Mouse (Mus musculus) CH12.LX (cell line): Measurements from ENCODE around the gene Mdfic. TPM values are rescaled to one million over a fixed set of nuclear protein-coding genes. Genes with fewer than 3 reads are reported as not detected.

ENCODE experiments used
- DNase-seq: peaks from one replicate; pipeline ENCODE4 v3.0.0-alpha.2; 2013; ENCODE audit errors: extremely low read depth
- H3K27ac ChIP-seq: 2 replicates; pipeline ENCODE4 v1.5.1; 2012; ENCODE audit warnings: low read depth, mild to moderate bottlenecking, control low read depth, moderate library complexity; ENCODE audit not compliant: insufficient read depth
- H3K27me3 ChIP-seq: replicated peaks from 2 replicates; pipeline ENCODE3; 2012; ENCODE audit warnings: inconsistent platforms
- H3K36me3 ChIP-seq, 2 experiments: replicated peaks in 1 of 2; 2 replicates each; pipeline versions ENCODE3 to v1.6.1; 2012; ENCODE audit warnings: inconsistent platforms in 1 of 2, low read length in 1 of 2, mild to moderate bottlenecking in 1 of 2, mixed read lengths in 1 of 2, moderate library complexity in 1 of 2; ENCODE audit not compliant: control insufficient read depth in 1 of 2, insufficient read depth in 1 of 2
- H3K4me1 ChIP-seq, 2 experiments: 2 replicates each; pipeline ENCODE4 v1.6.1; 2012; ENCODE audit warnings: inconsistent platforms in 1 of 2, moderate library complexity in 1 of 2; ENCODE audit not compliant: insufficient read depth in 2 of 2, control insufficient read depth in 1 of 2
- H3K4me2 ChIP-seq: 2 replicates; pipeline ENCODE4 v1.6.1; 2012; ENCODE audit warnings: low read depth, mild to moderate bottlenecking, control low read depth; ENCODE audit not compliant: poor library complexity, insufficient read depth, severe bottlenecking
- H3K4me3 ChIP-seq, 3 experiments: fragments of 150-350 bp in 1 of 3; sonication (generic) in 1 of 3; replicated peaks in 1 of 3; 2 replicates each; pipeline versions ENCODE3 to v1.5.1; 2011 to 2012; ENCODE audit warnings: low read depth in 2 of 3, low read length in 2 of 3, mild to moderate bottlenecking in 2 of 3, moderate library complexity in 2 of 3, control low read depth in 1 of 3, improper control_type of control experiment in 1 of 3, inconsistent platforms in 1 of 3, mixed read lengths in 1 of 3; ENCODE audit not compliant: poor library complexity in 1 of 3
- H3K79me2 ChIP-seq: replicated peaks from 2 replicates; pipeline ENCODE4 v1.6.1; 2012; ENCODE audit warnings: mild to moderate bottlenecking, moderate library complexity; ENCODE audit not compliant: control insufficient read depth, poor library complexity, insufficient read depth, severe bottlenecking; ENCODE audit errors: extremely low read depth
- H3K9ac ChIP-seq: 2 replicates; pipeline ENCODE4 v1.6.1; 2012; ENCODE audit warnings: low read depth, mild to moderate bottlenecking, control low read depth, moderate library complexity; ENCODE audit not compliant: insufficient read depth
- H3K9me3 ChIP-seq: replicated peaks from 2 replicates; pipeline ENCODE3; 2012; ENCODE audit warnings: low read length, inconsistent platforms, mixed read lengths
- CHD2 ChIP-seq: IDR thresholded peaks from 2 replicates; pipeline ENCODE4 v1.6.1; 2011; ENCODE audit warnings: low read length, improper control_type of control experiment
- GABPA ChIP-seq: IDR thresholded peaks from 2 replicates; pipeline ENCODE4 v1.6.1; 2012; ENCODE audit warnings: low read depth, low read length, improper control_type of control experiment, inconsistent platforms; ENCODE audit not compliant: insufficient replicate concordance
- HCFC1 ChIP-seq: IDR thresholded peaks from 2 replicates; pipeline ENCODE4 v1.6.1; 2012; ENCODE audit warnings: low read depth, mild to moderate bottlenecking, inconsistent platforms, low read length, improper control_type of control experiment
- IRF4 ChIP-seq: IDR thresholded peaks from 2 replicates; pipeline ENCODE4 v1.6.1; 2014; ENCODE audit warnings: low read depth, mild to moderate bottlenecking, inconsistent platforms, low read length, improper control_type of control experiment
- JUN ChIP-seq: IDR thresholded peaks from 2 replicates; pipeline ENCODE4 v1.6.1; 2011; ENCODE audit warnings: low read depth, mild to moderate bottlenecking, low read length, improper control_type of control experiment, moderate library complexity; ENCODE audit not compliant: insufficient read depth
- KAT2A ChIP-seq: IDR thresholded peaks from 2 replicates; pipeline ENCODE4 v1.6.1; 2012; ENCODE audit warnings: low read length, improper control_type of control experiment, inconsistent platforms; ENCODE audit not compliant: insufficient replicate concordance
- MAX ChIP-seq: IDR thresholded peaks from 2 replicates; pipeline ENCODE4 v1.6.1; 2011; ENCODE audit warnings: low read length, improper control_type of control experiment
- MAZ ChIP-seq: IDR thresholded peaks from 2 replicates; pipeline ENCODE4 v1.6.1; 2012; ENCODE audit warnings: low read depth, mild to moderate bottlenecking, inconsistent platforms, low read length, improper control_type of control experiment, moderate library complexity
- MXI1 ChIP-seq: IDR thresholded peaks from 2 replicates; pipeline ENCODE4 v1.6.1; 2011; ENCODE audit warnings: mild to moderate bottlenecking, low read depth, low read length, improper control_type of control experiment
- NRF1 ChIP-seq: IDR thresholded peaks from 2 replicates; pipeline ENCODE4 v1.6.1; 2014; ENCODE audit warnings: low read depth, mild to moderate bottlenecking, inconsistent platforms, low read length, improper control_type of control experiment, moderate library complexity
- PAX5 ChIP-seq: IDR thresholded peaks from 2 replicates; pipeline ENCODE4 v1.6.1; 2012; ENCODE audit warnings: low read length, inconsistent platforms, mixed read lengths
- POLR2AphosphoS2 ChIP-seq: IDR thresholded peaks from 2 replicates; pipeline ENCODE4 v1.6.1; 2011; ENCODE audit warnings: low read depth, low read length, improper control_type of control experiment
- USF1 ChIP-seq: IDR thresholded peaks from 2 replicates; pipeline ENCODE4 v1.6.1; 2014; ENCODE audit warnings: low read depth, mild to moderate bottlenecking, inconsistent platforms, low read length, improper control_type of control experiment
- ZNF384 ChIP-seq: IDR thresholded peaks from 2 replicates; pipeline ENCODE4 v1.6.1; 2012; ENCODE audit warnings: low read depth, low read length, improper control_type of control experiment, inconsistent platforms
- dilution Hi-C: fragments of 300-500 bp; cut with MboI; formaldehyde crosslinking; loops from 2 replicates; pipeline ENCODE4 v1.14.3; 2020; ENCODE audit warnings: low sequenced_read_pairs; ENCODE audit not compliant: extremely low pct_unique_long_range_greater_than_20kb, extremely low pct_ligation_motif_present
- in situ Hi-C: fragments of 300-500 bp; cut with MboI; formaldehyde crosslinking; loops from 3 replicates; pipeline ENCODE4 v1.14.3; 2019; ENCODE audit warnings: low sequenced_read_pairs, low pct_ligation_motif_present, low pct_unique_long_range_greater_than_20kb, mixed read lengths
- polyA plus RNA-seq: library from polyadenylated mRNA; unstranded; fragments of >175 nt; gene quantifications from 2 replicates; pipeline ENCODE4 v1.2.1, GENCODE M21; 2012; ENCODE audit warnings: low read depth; ENCODE audit not compliant: insufficient read length
- total RNA-seq, 2 experiments: library from RNA; depleted of rRNA; stranded (reverse); fragments of 300-350 nt in 1 of 2; fragments of >200 nt in 1 of 2; gene quantifications; 2 replicates each; pipeline ENCODE4 v1.2.3; 2012 to 2014

Mdfic gene
- total and polyA plus RNA-seq, 3 experiments = 8.3 to 14.7 (median 14.1) TPM

GRCm38 (mm10) chr6:15748943-15749342, 28.5 kb downstream of the Mdfic start:
- in situ Hi-C loops = no loop called here
- no peak for DNase-seq
- no peaks in the 10 kb centered on the region for H3K79me2 ChIP-seq
- no peak overlapping the region for H3K4me2 ChIP-seq
- H3K36me3 ChIP-seq = peaks cover 29 to 53% of the 10 kb centered on the region in 2 experiments
- TF ChIP-seq POLR2AphosphoS2 = no peak
- TF ChIP-seq PAX5 = no peak
- no peak for TF ChIP-seq MAX
- TF ChIP-seq ZNF384 = no peak
- TF ChIP-seq KAT2A = no peak
- H3K27me3 ChIP-seq = no peaks in the 10 kb centered on the region
- H3K4me1 ChIP-seq = peaks cover 0 to 44% of the 10 kb centered on the region in 2 experiments; a peak in 2 of 4 replicates
- dilution Hi-C loops = no loop called here
- H3K4me3 ChIP-seq = no peak overlapping the region
- no peak overlapping the region for H3K9ac ChIP-seq
- H3K27ac ChIP-seq = no peak overlapping the region
- H3K9me3 ChIP-seq = no peaks in the 10 kb centered on the region

GRCm38 (mm10) chr6:15750101-15750500, 29.6 kb downstream of the Mdfic start:
- Histone ChIP-seq H3K36me3 (peaks cover 27 to 55% of the 10 kb centered on the region in 2 experiments), H3K9ac (no peak overlapping the region), H3K4me2 (no peak overlapping the region), H3K4me1 (peaks cover 0 to 44% of the 10 kb centered on the region in 2 experiments; a peak in 2 of 4 replicates), H3K4me3 (no peak overlapping the region), H3K27ac (no peak overlapping the region), H3K79me2 (no peaks in the 10 kb centered on the region), H3K9me3 (no peaks in the 10 kb centered on the region), H3K27me3 (no peaks in the 10 kb centered on the region)
- in situ Hi-C loops = no loop called here
- no peak for DNase-seq
- no peak for TF ChIP-seq USF1
- no peak for TF ChIP-seq MAX
- dilution Hi-C loops = no loop called here

- TF ChIP-seq MAZ (no peak), HCFC1 (no peak), CHD2 (no peak), NRF1 (no peak), MXI1 (no peak), IRF4 (no peak), JUN (no peak), GABPA (no peak)
- no peak for DNase-seq
- Histone ChIP-seq H3K27ac (no peak overlapping the region), H3K4me2 (no peak overlapping the region), H3K9me3 (no peaks in the 10 kb centered on the region), H3K4me3 (no peak overlapping the region), H3K9ac (no peak overlapping the region), H3K79me2 (no peaks in the 10 kb centered on the region), H3K27me3 (no peaks in the 10 kb centered on the region), H3K4me1 (peaks cover 0 to 32% of the 10 kb centered on the region in 2 experiments; a peak in 2 of 4 replicates), H3K36me3 (peaks cover 21 to 44% of the 10 kb centered on the region in 2 experiments)
- in situ Hi-C loops (no loop called here), dilution Hi-C loops (no loop called here)
Measured at GRCm38 (mm10) chr6:15751375-15751774, 30.9 kb downstream of the Mdfic start.
